Mouse (Mus musculus) kidney, adult 2 months (tissue): ENCODE data around the gene Zfp994.
"Not testable (repeated sequence)": the region's sequence is repeated elsewhere in the genome, so short reads cannot be mapped to it uniquely, and the experiment has no call there.

ENCODE experiments used
- CTCF ChIP-seq: fragments of 200-500 bp; conservative IDR thresholded peaks from 2 replicates; pipeline ENCODE4 v1.5.1; 2011; ENCODE audit warnings: low read depth, mild to moderate bottlenecking, control low read depth, low read length, moderate library complexity, mixed read lengths; ENCODE audit not compliant: insufficient read depth, insufficient read length
- POLR2A ChIP-seq: fragments of 200-500 bp; IDR thresholded peaks from one replicate; pipeline ENCODE4 v1.6.1; 2011; ENCODE audit warnings: low read depth, low read length, control low read depth

DNA sequence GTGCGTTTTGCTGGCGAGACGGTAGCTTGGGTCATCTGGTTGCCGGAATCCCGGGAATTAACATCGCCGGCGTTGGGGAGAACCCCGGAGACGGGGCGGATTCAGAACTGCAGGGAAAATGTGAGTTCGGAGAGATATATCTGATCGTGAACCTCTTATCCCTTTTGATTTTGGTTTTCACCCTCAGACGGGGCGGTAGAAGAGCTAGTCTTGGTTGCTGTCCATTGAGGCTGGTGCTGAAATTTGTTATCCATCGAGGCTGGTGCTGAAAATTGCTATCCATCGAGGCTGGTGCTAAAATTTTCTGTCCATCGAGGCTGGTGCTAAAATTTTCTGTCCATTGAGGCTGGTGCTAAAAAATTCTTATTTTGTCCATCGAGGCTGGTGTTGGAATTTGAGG lies 5.3 kb upstream of the Zfp994 start:
- not testable (repeated sequence) for TF ChIP-seq CTCF, POLR2A
